In the genomic region with DNA sequence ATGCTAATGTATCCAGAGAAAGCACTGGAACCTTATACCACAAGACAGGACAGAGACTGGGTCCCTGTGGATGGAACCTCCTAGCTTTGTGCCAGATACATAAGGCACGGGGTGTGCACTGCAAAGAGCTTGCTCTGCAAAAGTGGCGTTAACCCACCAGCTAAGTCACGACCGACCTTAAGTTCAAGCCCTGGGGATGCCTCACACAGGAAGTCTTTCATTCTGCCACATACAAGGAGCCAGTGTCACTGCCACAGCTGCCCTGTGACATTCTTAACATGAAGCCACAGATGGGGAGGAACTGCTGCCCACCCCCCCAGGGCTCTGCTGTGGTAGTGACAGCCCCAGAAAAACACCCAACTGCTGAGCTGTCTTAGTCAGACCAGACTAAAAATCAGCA, we compare ENCODE assay signal across 12 mouse cellular contexts. TPM values are rescaled to one million over a fixed set of nuclear protein-coding genes. Genes with fewer than 3 reads are reported as not detected.
A peak's percentile ranks its signal among the peaks of the same experiment; 100 is the strongest.
DNase-seq lines count a peak whose midpoint lies in the region; ATAC-seq lines count a peak whose summit lies in the region.
"Had no signal": no experiment of that assay in that cellular context is flagged by ENCODE, and none has a peak within 500 bp of the region (broad histone marks: within the 10 kb centered on the region; RNA-seq: fewer than 3 reads in every experiment).

No protein-coding gene starts in this region.

- no peaks in the 10 kb centered on the region for H3K36me3 ChIP-seq in embryonic facial prominence, embryonic 14.5 days (ENCODE audit: control insufficient read depth, insufficient read depth, low read length)
- H3K36me3 ChIP-seq in embryonic facial prominence, embryonic 10.5 days (replicated peaks), result peaks cover 7% of the 10 kb centered on the region; the same call in 1 of the 2 replicates
- H3K36me3 ChIP-seq: neural tube, embryonic 15.5 days had no signal

- H3K4me2 ChIP-seq in embryonic facial prominence, embryonic 14.5 days (ENCODE audit: low read depth, low read length), result no peak overlapping the region
- H3K4me2 ChIP-seq: hindbrain, embryonic 14.5 days; neural tube, embryonic 15.5 days had no signal

- H3K9me3 ChIP-seq in embryonic facial prominence, embryonic 14.5 days (ENCODE audit: control insufficient read depth, low read length), result no peaks in the 10 kb centered on the region
- no peaks in the 10 kb centered on the region for H3K9me3 ChIP-seq in embryonic facial prominence, embryonic 10.5 days
- H3K9me3 ChIP-seq: neural tube, embryonic 15.5 days had no signal

- H3K27ac ChIP-seq in embryonic facial prominence, embryonic 14.5 days (replicated peaks; ENCODE audit: low read depth, low read length), result no peak overlapping the region
- no peak overlapping the region for H3K27ac ChIP-seq in embryonic facial prominence, embryonic 10.5 days (replicated peaks)
- H3K27ac ChIP-seq: hindbrain, embryonic 14.5 days; neural tube, embryonic 15.5 days had no signal

- no peak overlapping the region for H3K9ac ChIP-seq in embryonic facial prominence, embryonic 14.5 days (ENCODE audit: low read depth, low read length)
- H3K9ac ChIP-seq: forebrain, postnatal 0 days; hindbrain, embryonic 14.5 days; neural tube, embryonic 15.5 days had no signal

- 34% methylated on average over 4 of the region's 4 CpGs for WGBS in embryonic facial prominence, embryonic 14.5 days
- WGBS in embryonic facial prominence, embryonic 10.5 days, result 33% methylated on average over 4 of the region's 4 CpGs

- peaks cover 32% of the 10 kb centered on the region for H3K4me1 ChIP-seq in embryonic facial prominence, embryonic 14.5 days (ENCODE audit: control insufficient read depth, insufficient read depth, low read length)
- peaks cover 54% of the 10 kb centered on the region for H3K4me1 ChIP-seq in embryonic facial prominence, embryonic 10.5 days

- DNase-seq in embryonic facial prominence, embryonic 14.5 days (ENCODE audit: low spot score), result peak; percentile 49
- no peak for DNase-seq in embryonic facial prominence, embryonic 10.5 days (ENCODE audit: low spot score)
- peak; percentile 31 for DNase-seq in testis, postnatal 10 days (ENCODE audit: low spot score)
- DNase-seq in testis, postnatal 14 days (ENCODE audit: low spot score), result no peak
- DNase-seq in thymus, postnatal 4 days, result peak; percentile 79
- no peak for DNase-seq in left cerebral cortex, adult 18-20 months (ENCODE audit: low spot score in 2 of 2)
- DNase-seq in frontal cortex, postnatal 36 days (ENCODE audit: low spot score in 2 of 2), result no peak
- DNase-seq: forebrain, postnatal 0 days; lung, postnatal 14 days had no signal

- H3K27me3 ChIP-seq in embryonic facial prominence, embryonic 14.5 days (replicated peaks; ENCODE audit: control insufficient read depth, insufficient read depth, low read length), result no peaks in the 10 kb centered on the region
- no peaks in the 10 kb centered on the region for H3K27me3 ChIP-seq in embryonic facial prominence, embryonic 10.5 days (replicated peaks; ENCODE audit: low read depth, poor library complexity, severe bottlenecking)
- H3K27me3 ChIP-seq: neural tube, embryonic 15.5 days had no signal

- no peak overlapping the region for H3K4me3 ChIP-seq in embryonic facial prominence, embryonic 14.5 days (ENCODE audit: low read depth, low read length)
- H3K4me3 ChIP-seq in embryonic facial prominence, embryonic 10.5 days, result no peak overlapping the region
- H3K4me3 ChIP-seq: neural tube, embryonic 15.5 days had no signal

- no peak for ATAC-seq in embryonic facial prominence, embryonic 14.5 days (ENCODE audit: low read depth)
- ATAC-seq in monocyte, adult 5-6 weeks (replicated peaks; ENCODE audit: insufficient number of reproducible peaks, low FRiP score, low TSS enrichment, poor library complexity, severe bottlenecking), result peak; percentile 73
- ATAC-seq: forebrain, postnatal 0 days had no signal

RNA-seq across cellular contexts. Expression of gene Scarb2, which starts 15.9 kb away (rescaled TPM):
- polyA plus RNA-seq in embryonic facial prominence, embryonic 14.5 days (2014; fragmentation: Nextera tagmentation; extraction: Ambion mirVana), result 11.4 and 11.5 TPM in 2 replicates
- polyA plus RNA-seq in embryonic facial prominence, embryonic 10.5 days (2016; fragmentation: Nextera tagmentation; extraction: Ambion mirVana), result 7.1 and 7.6 TPM in 2 replicates
- total RNA-seq in monocyte, adult 5-6 weeks (2017), result 75.7 to 83.7 TPM (median 80.4 TPM) in 3 replicates
- 10 to 100 TPM; 91.4 to 94.1 TPM for total RNA-seq in left cerebral cortex, adult 18-20 months (2021)

RNA-seq across cellular contexts. Expression of gene Nup54, which starts 55.8 kb away (rescaled TPM):
- 39.8 and 43.9 TPM in 2 replicates for polyA plus RNA-seq in embryonic facial prominence, embryonic 14.5 days (2014; fragmentation: Nextera tagmentation; extraction: Ambion mirVana)
- 72.6 and 76.2 TPM in 2 replicates for polyA plus RNA-seq in embryonic facial prominence, embryonic 10.5 days (2016; fragmentation: Nextera tagmentation; extraction: Ambion mirVana)
- total RNA-seq in monocyte, adult 5-6 weeks (2017), result 44.1 to 71.5 TPM (median 50.8 TPM) in 3 replicates
- 10 to 100 TPM; 26.7 to 27.1 TPM for total RNA-seq in left cerebral cortex, adult 18-20 months (2021)

Comparison
In these comparisons a context has a peak if more than half of its experiments do, and no peak if none do; other contexts are left out.
1. DNase-seq: peak in embryonic facial prominence, embryonic 14.5 days (single experiment), testis, postnatal 10 days (single experiment) and thymus, postnatal 4 days (single experiment); none in embryonic facial prominence, embryonic 10.5 days (single experiment), testis, postnatal 14 days (single experiment), left cerebral cortex, adult 18-20 months (0 of 2) and frontal cortex, postnatal 36 days (0 of 2).